ENCODE assay signal across 8 mouse cellular contexts in the genomic region with DNA sequence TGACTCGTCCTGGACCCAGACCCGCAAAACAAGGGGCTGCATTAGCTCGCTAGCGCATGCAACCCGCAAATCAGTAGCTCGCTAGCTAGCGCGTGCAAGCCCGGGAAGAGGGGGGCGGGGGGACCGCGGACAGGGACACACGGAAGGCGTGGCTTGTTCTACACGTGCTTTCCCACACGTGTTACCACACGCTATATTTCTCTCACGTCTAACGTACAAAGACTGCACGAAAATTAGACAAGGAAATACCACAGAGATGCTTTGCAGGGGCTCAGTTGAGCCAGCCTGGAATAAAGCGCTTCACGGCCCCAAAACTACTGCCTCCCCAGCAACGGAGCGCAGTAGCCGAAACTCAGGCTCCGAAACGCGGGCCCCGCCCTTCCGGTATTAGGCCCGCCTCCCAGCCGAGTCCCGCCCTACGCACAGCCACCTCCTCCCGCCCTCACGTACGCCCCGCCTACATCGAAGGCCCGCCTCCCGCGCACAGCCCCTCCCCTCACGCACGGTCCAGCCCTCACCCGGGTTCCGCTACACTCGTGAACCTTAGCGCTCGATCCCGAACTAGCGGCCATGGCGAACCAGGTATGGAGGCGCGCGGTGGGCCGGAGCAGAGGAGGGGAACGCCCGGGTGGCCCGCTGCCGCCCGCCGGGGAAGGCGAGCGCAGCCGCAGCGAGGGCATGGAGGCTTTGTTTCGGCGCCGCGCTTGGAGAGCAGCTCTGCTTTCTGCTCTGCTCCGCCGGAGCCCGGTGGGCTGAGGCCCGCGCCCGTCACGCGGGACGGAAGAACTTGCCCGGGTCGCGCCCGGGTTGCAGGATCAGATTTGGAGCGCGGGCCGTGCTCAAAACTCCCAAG. TPM values are rescaled to one million over a fixed set of nuclear protein-coding genes. Genes with fewer than 3 reads are reported as not detected.
DNase-seq lines count a peak whose midpoint lies in the region; ATAC-seq lines count a peak whose summit lies in the region.

A gene (plus strand): TSS at position 482 of the 853 bp plus-strand sequence.

- H3K4me2 ChIP-seq in forebrain, embryonic 11.5 days (ENCODE audit: low read depth, low read length, severe bottlenecking): peak within 1 kb of the TSS; percentile 84
- H3K4me2 ChIP-seq in heart, embryonic 16.5 days (ENCODE audit: low read depth, low read length): peak within 1 kb of the TSS; percentile 99
- peak within 1 kb of the TSS; percentile 96 for H3K4me2 ChIP-seq in liver, embryonic 15.5 days
- peak within 1 kb of the TSS; percentile 81 for H3K4me2 ChIP-seq in neural tube, embryonic 12.5 days (replicated peaks)

- H3K9me3 ChIP-seq in forebrain, embryonic 11.5 days (ENCODE audit: control insufficient read depth, low read length): no peaks in the 10 kb centered on the region
- no peaks in the 10 kb centered on the region for H3K9me3 ChIP-seq in heart, embryonic 16.5 days (replicated peaks; ENCODE audit: control insufficient read depth, low read length)
- H3K9me3 ChIP-seq in liver, embryonic 15.5 days (replicated peaks): no peaks in the 10 kb centered on the region
- no peaks in the 10 kb centered on the region for H3K9me3 ChIP-seq in neural tube, embryonic 12.5 days

- peak; percentile 99 for ATAC-seq in forebrain, embryonic 11.5 days (replicated peaks; ENCODE audit: low FRiP score)
- peak; percentile 100 for ATAC-seq in heart, embryonic 16.5 days (replicated peaks; ENCODE audit: extremely low read depth, insufficient read depth, low FRiP score)
- ATAC-seq in liver, embryonic 15.5 days (ENCODE audit: insufficient read depth): peak; percentile 99
- ATAC-seq in neural tube, embryonic 12.5 days (ENCODE audit: low FRiP score, low read depth): peak; percentile 99

- WGBS in forebrain, embryonic 11.5 days: under 1% methylated on average over 86 of the region's 86 CpGs
- WGBS in heart, embryonic 16.5 days: under 1% methylated on average over 86 of the region's 86 CpGs
- WGBS in liver, embryonic 15.5 days (ENCODE audit: insufficient replicate concordance): under 1% methylated on average over 86 of the region's 86 CpGs
- WGBS in neural tube, embryonic 12.5 days: under 1% methylated on average over 86 of the region's 86 CpGs

- peak; percentile 88 to 91 for DNase-seq in CD8-positive naive resting alpha-beta T cell, adult 2 months (ENCODE audit: low read depth in 2 of 2, low spot score in 2 of 2)
- peak; percentile 89 for DNase-seq in c-Kit-positive CD71-negative TER-119-negative erythroid progenitor cells, embryonic 14.5 days (ENCODE audit: low read depth)
- peak; percentile 98 for DNase-seq in forebrain, embryonic 11.5 days (ENCODE audit: low spot score)
- DNase-seq in kidney, postnatal 36 days: peak; percentile 93 to 94
- DNase-seq in telencephalon, adult 2 months (ENCODE audit: low read depth, low spot score): peak; percentile 89

- H3K36me3 ChIP-seq in forebrain, embryonic 11.5 days (ENCODE audit: control insufficient read depth, insufficient read depth, low read length): no peaks in the 10 kb centered on the region; the same call in 1 of the 2 replicates
- H3K36me3 ChIP-seq in heart, embryonic 16.5 days (ENCODE audit: control insufficient read depth, insufficient read depth): peaks cover 11% of the 10 kb centered on the region
- peaks cover 24% of the 10 kb centered on the region for H3K36me3 ChIP-seq in liver, embryonic 15.5 days (replicated peaks)
- H3K36me3 ChIP-seq in neural tube, embryonic 12.5 days: peaks cover 26% of the 10 kb centered on the region

- peak within 1 kb of the TSS; percentile 90 for H3K9ac ChIP-seq in forebrain, embryonic 11.5 days (ENCODE audit: low read length)
- peak within 1 kb of the TSS; percentile 94 for H3K9ac ChIP-seq in heart, embryonic 16.5 days (ENCODE audit: low read length)
- H3K9ac ChIP-seq in liver, embryonic 15.5 days: peak within 1 kb of the TSS; percentile 93
- peak within 1 kb of the TSS; percentile 78 for H3K9ac ChIP-seq in neural tube, embryonic 12.5 days

- H3K27me3 ChIP-seq in forebrain, embryonic 11.5 days (ENCODE audit: control insufficient read depth, insufficient read depth, low read length): no peaks in the 10 kb centered on the region
- no peaks in the 10 kb centered on the region for H3K27me3 ChIP-seq in heart, embryonic 16.5 days (ENCODE audit: control insufficient read depth, insufficient read depth, low read length)
- no peaks in the 10 kb centered on the region for H3K27me3 ChIP-seq in liver, embryonic 15.5 days
- no peaks in the 10 kb centered on the region for H3K27me3 ChIP-seq in neural tube, embryonic 12.5 days (replicated peaks)

- peaks cover 7% of the 10 kb centered on the region; the same call in 1 of the 2 replicates for H3K4me1 ChIP-seq in forebrain, embryonic 11.5 days (replicated peaks; ENCODE audit: control insufficient read depth, insufficient read depth, low read length)
- H3K4me1 ChIP-seq in heart, embryonic 16.5 days (ENCODE audit: control insufficient read depth, insufficient read depth, low read length): peaks cover 11% of the 10 kb centered on the region
- peaks cover 19% of the 10 kb centered on the region for H3K4me1 ChIP-seq in liver, embryonic 15.5 days (replicated peaks)
- H3K4me1 ChIP-seq in neural tube, embryonic 12.5 days: peaks cover 6% of the 10 kb centered on the region; the same call in 1 of the 2 replicates

- peak within 1 kb of the TSS; percentile 79 for H3K4me3 ChIP-seq in forebrain, embryonic 11.5 days (ENCODE audit: low read depth, low read length)
- peak within 1 kb of the TSS; percentile 87 for H3K4me3 ChIP-seq in heart, embryonic 16.5 days (ENCODE audit: low read length)
- peak within 1 kb of the TSS; percentile 95 for H3K4me3 ChIP-seq in liver, embryonic 15.5 days (replicated peaks)
- peak within 1 kb of the TSS; percentile 78 for H3K4me3 ChIP-seq in neural tube, embryonic 12.5 days

- peak within 1 kb of the TSS; percentile 72 for H3K27ac ChIP-seq in forebrain, embryonic 11.5 days (ENCODE audit: low read depth, low read length)
- H3K27ac ChIP-seq in heart, embryonic 16.5 days (ENCODE audit: low read length): peak within 1 kb of the TSS; percentile 91
- H3K27ac ChIP-seq in liver, embryonic 15.5 days (replicated peaks): peak within 1 kb of the TSS; percentile 89
- H3K27ac ChIP-seq in neural tube, embryonic 12.5 days: peak within 1 kb of the TSS; percentile 70; the same call in 1 of the 2 replicates

RNA-seq across cellular contexts. Expression of the gene that starts here (rescaled TPM):
- 263 and 266 TPM in 2 replicates for polyA plus RNA-seq in forebrain, embryonic 11.5 days (2014; fragmentation: Nextera tagmentation; extraction: Ambion mirVana)
- polyA plus RNA-seq in heart, embryonic 16.5 days (2015; fragmentation: Nextera tagmentation; extraction: Ambion mirVana): 172 and 191 TPM in 2 replicates
- polyA plus RNA-seq in liver, embryonic 15.5 days (2015; fragmentation: Nextera tagmentation; extraction: Ambion mirVana): 119 and 142 TPM in 2 replicates
- polyA plus RNA-seq in neural tube, embryonic 12.5 days (2016; fragmentation: Nextera tagmentation; extraction: Ambion mirVana): 225 and 231 TPM in 2 replicates

Comparison
In these comparisons a context has a peak if more than half of its experiments do, and no peak if none do; other contexts are left out.
1. Peak in every context shown above with its lines: DNase-seq, ATAC-seq, H3K4me3 ChIP-seq and H3K27ac ChIP-seq.